Mouse (Mus musculus): ENCODE data around the gene Chd6. TPM values are rescaled to one million over a fixed set of nuclear protein-coding genes. Genes with fewer than 3 reads are reported as not detected.

Chd6 gene
- polyA plus RNA-seq, 1 experiment, result 22.2 TPM

GRCm38 (mm10) chr2:160925203-160925602 is 183.7 kb downstream of the Chd6 start:
- Histone ChIP-seq H3K4me1 (ENCODE audit: control insufficient read depth, insufficient read depth, low read length) (no peaks in the 10 kb centered on the region), H3K27ac (ENCODE audit: control insufficient read depth, insufficient read depth, low read depth, low read length, poor library complexity) (no peak overlapping the region), H3K4me3 (replicated peaks; ENCODE audit: control insufficient read depth, low read depth, low read length) (no peak overlapping the region)
- 87% methylated on average over 9 of the region's 9 CpGs for WGBS
- no peak for TF ChIP-seq POLR2A (IDR thresholded peaks at IDR 0.05; ENCODE audit: borderline replicate concordance, control insufficient read depth, low read depth, low read length)

GRCm38 (mm10) chr2:160921285-160921684 is 187.6 kb downstream of the Chd6 start:
- Histone ChIP-seq H3K27ac (ENCODE audit: control insufficient read depth, insufficient read depth, low read depth, low read length, poor library complexity) (no peak overlapping the region), H3K4me3 (replicated peaks; ENCODE audit: control insufficient read depth, low read depth, low read length) (no peak overlapping the region), H3K4me1 (ENCODE audit: control insufficient read depth, insufficient read depth, low read length) (no peaks in the 10 kb centered on the region)
- TF ChIP-seq CTCF (IDR thresholded peaks at IDR 0.05; ENCODE audit: control insufficient read depth, insufficient read depth, low read length) (no peak), POLR2A (IDR thresholded peaks at IDR 0.05; ENCODE audit: borderline replicate concordance, control insufficient read depth, low read depth, low read length) (no peak)
- WGBS, result 70% methylated on average over 7 of the region's 7 CpGs

- WGBS, result 74% methylated on average over 2 of the region's 2 CpGs
- H3K27ac ChIP-seq (ENCODE audit: control insufficient read depth, insufficient read depth, low read depth, low read length, poor library complexity), result no peak overlapping the region
- TF ChIP-seq POLR2A (IDR thresholded peaks at IDR 0.05; ENCODE audit: borderline replicate concordance, control insufficient read depth, low read depth, low read length) (no peak), CTCF (IDR thresholded peaks at IDR 0.05; ENCODE audit: control insufficient read depth, insufficient read depth, low read length) (no peak)
- no peaks in the 10 kb centered on the region for H3K4me1 ChIP-seq (ENCODE audit: control insufficient read depth, insufficient read depth, low read length)
- H3K4me3 ChIP-seq (replicated peaks; ENCODE audit: control insufficient read depth, low read depth, low read length), result no peak overlapping the region
Measured at GRCm38 (mm10) chr2:160918930-160919215, 190.0 kb downstream of the Chd6 start.

GRCm38 (mm10) chr2:160918154-160918929 is 190.5 kb downstream of the Chd6 start:
- H3K4me3 ChIP-seq (replicated peaks; ENCODE audit: control insufficient read depth, low read depth, low read length), result no peak overlapping the region
- WGBS, result 70% methylated on average over 8 of the region's 8 CpGs
- no peak overlapping the region for H3K27ac ChIP-seq (ENCODE audit: control insufficient read depth, insufficient read depth, low read depth, low read length, poor library complexity)
- TF ChIP-seq POLR2A (IDR thresholded peaks at IDR 0.05; ENCODE audit: borderline replicate concordance, control insufficient read depth, low read depth, low read length) (no peak), CTCF (IDR thresholded peaks at IDR 0.05; ENCODE audit: control insufficient read depth, insufficient read depth, low read length) (no peak)
- no peaks in the 10 kb centered on the region for H3K4me1 ChIP-seq (ENCODE audit: control insufficient read depth, insufficient read depth, low read length)

GRCm38 (mm10) chr2:160917313-160917712 is 191.6 kb downstream of the Chd6 start:
- H3K4me1 ChIP-seq (ENCODE audit: control insufficient read depth, insufficient read depth, low read length), result no peaks in the 10 kb centered on the region
- no peak overlapping the region for H3K4me3 ChIP-seq (replicated peaks; ENCODE audit: control insufficient read depth, low read depth, low read length)
- 90% methylated on average over 3 of the region's 3 CpGs for WGBS
- TF ChIP-seq CTCF (IDR thresholded peaks at IDR 0.05; ENCODE audit: control insufficient read depth, insufficient read depth, low read length), result no peak
- no peak for TF ChIP-seq POLR2A (IDR thresholded peaks at IDR 0.05; ENCODE audit: borderline replicate concordance, control insufficient read depth, low read depth, low read length)
- no peak overlapping the region for H3K27ac ChIP-seq (ENCODE audit: control insufficient read depth, insufficient read depth, low read depth, low read length, poor library complexity)

- WGBS, result 75% methylated on average over 8 of the region's 8 CpGs
- Histone ChIP-seq H3K4me1 (ENCODE audit: control insufficient read depth, insufficient read depth, low read length) (no peaks in the 10 kb centered on the region), H3K27ac (ENCODE audit: control insufficient read depth, insufficient read depth, low read depth, low read length, poor library complexity) (no peak overlapping the region), H3K4me3 (replicated peaks; ENCODE audit: control insufficient read depth, low read depth, low read length) (no peak overlapping the region)
- no peak for TF ChIP-seq POLR2A (IDR thresholded peaks at IDR 0.05; ENCODE audit: borderline replicate concordance, control insufficient read depth, low read depth, low read length)
- no peak for TF ChIP-seq CTCF (IDR thresholded peaks at IDR 0.05; ENCODE audit: control insufficient read depth, insufficient read depth, low read length)
Measured at GRCm38 (mm10) chr2:160916714-160917113, 192.2 kb downstream of the Chd6 start.

GRCm38 (mm10) chr2:160915821-160916610 is 192.9 kb downstream of the Chd6 start:
- H3K4me1 ChIP-seq (ENCODE audit: control insufficient read depth, insufficient read depth, low read length), result no peaks in the 10 kb centered on the region
- WGBS, result 75% methylated on average over 13 of the region's 13 CpGs

GRCm38 (mm10) chr2:160914656-160915055 is 194.2 kb downstream of the Chd6 start:
- Histone ChIP-seq H3K4me3 (replicated peaks; ENCODE audit: control insufficient read depth, low read depth, low read length) (no peak overlapping the region), H3K27ac (ENCODE audit: control insufficient read depth, insufficient read depth, low read depth, low read length, poor library complexity) (no peak overlapping the region), H3K4me1 (ENCODE audit: control insufficient read depth, insufficient read depth, low read length) (no peaks in the 10 kb centered on the region)
- TF ChIP-seq POLR2A (IDR thresholded peaks at IDR 0.05; ENCODE audit: borderline replicate concordance, control insufficient read depth, low read depth, low read length) (no peak), CTCF (IDR thresholded peaks at IDR 0.05; ENCODE audit: control insufficient read depth, insufficient read depth, low read length) (no peak)
- 72% methylated on average over 9 of the region's 9 CpGs for whole genome bisulfite sequencing

More at GRCm38 (mm10) chr2:160915821-160916610, 192.9 kb downstream of the Chd6 start:
- Histone ChIP-seq H3K27ac (ENCODE audit: control insufficient read depth, insufficient read depth, low read depth, low read length, poor library complexity) (no peak overlapping the region), H3K4me3 (replicated peaks; ENCODE audit: control insufficient read depth, low read depth, low read length) (no peak overlapping the region)
- TF ChIP-seq CTCF (IDR thresholded peaks at IDR 0.05; ENCODE audit: control insufficient read depth, insufficient read depth, low read length) (no peak), POLR2A (IDR thresholded peaks at IDR 0.05; ENCODE audit: borderline replicate concordance, control insufficient read depth, low read depth, low read length) (no peak)

All from bone marrow, adult 2 months (tissue).